Mouse (Mus musculus) hindbrain, embryonic 16.5 days (tissue): ENCODE measurements around the gene Lix1l. TPM values are rescaled to one million over a fixed set of nuclear protein-coding genes. Genes with fewer than 3 reads are reported as not detected.

Experiments used
- ATAC-seq: fragments of 200-750 bp; cut with Nextera tagmentation; 2 replicates; pipeline ENCODE4 v1.8.0; 2017; ENCODE audit warnings: moderate TSS enrichment, moderate library complexity
- H3K27ac ChIP-seq: fragments of 300-500 bp; sonication (generic); 2 replicates; pipeline ENCODE4 v1.5.1; 2014; ENCODE audit warnings: low read depth, mild to moderate bottlenecking, control low read depth, low read length, moderate library complexity
- H3K27me3 ChIP-seq: fragments of 300-500 bp; sonication (generic); replicated peaks from 2 replicates; pipeline ENCODE4 v1.6.1; 2014; ENCODE audit warnings: low read length; ENCODE audit not compliant: control insufficient read depth, insufficient read depth
- H3K36me3 ChIP-seq: fragments of 300-500 bp; sonication (generic); 2 replicates; pipeline ENCODE4 v1.6.1; 2014; ENCODE audit warnings: mild to moderate bottlenecking, low read length, moderate library complexity, mixed read lengths; ENCODE audit not compliant: control insufficient read depth, insufficient read depth
- H3K4me1 ChIP-seq: fragments of 300-500 bp; sonication (generic); 2 replicates; pipeline ENCODE4 v1.6.1; 2014; ENCODE audit warnings: low read depth, low read length; ENCODE audit not compliant: control insufficient read depth, insufficient read depth
- H3K4me2 ChIP-seq: fragments of 300-500 bp; sonication (generic); 2 replicates; pipeline ENCODE4 v1.6.1; 2014; ENCODE audit warnings: mild to moderate bottlenecking, low read length, control low read depth, moderate library complexity
- H3K4me3 ChIP-seq: fragments of 300-500 bp; sonication (generic); 2 replicates; pipeline ENCODE4 v1.5.1; 2014; ENCODE audit warnings: mild to moderate bottlenecking, low read length, control low read depth, moderate library complexity
- H3K9ac ChIP-seq: fragments of 300-500 bp; sonication (generic); 2 replicates; pipeline ENCODE4 v1.6.1; 2014; ENCODE audit warnings: low read depth, mild to moderate bottlenecking, control low read depth, low read length, moderate library complexity
- H3K9me3 ChIP-seq: fragments of 300-500 bp; sonication (generic); 2 replicates; pipeline ENCODE4 v1.6.1; 2014; ENCODE audit warnings: mild to moderate bottlenecking, low read length, moderate library complexity; ENCODE audit not compliant: control insufficient read depth
- WGBS: fragments of 180-500 bp; shearing (Covaris S2); extraction: QIAGEN DNeasy Blood & Tissue Kit; methylation state at CpG from one replicate; pipeline ENCODE4 v1.1.7; 2014; 5-methylcytosine and 5-hydroxymethylcytosine counted together
- polyA plus RNA-seq: library from polyadenylated mRNA; unstranded; fragments of >200 nt; fragmentation: Nextera tagmentation; extraction: Ambion mirVana; gene quantifications from 2 replicates; pipeline ENCODE4 v1.2.1, GENCODE M21; 2015

Gene Lix1l
- polyA plus RNA-seq, 1 experiment from 2014 or later = 5.1 TPM

DNA sequence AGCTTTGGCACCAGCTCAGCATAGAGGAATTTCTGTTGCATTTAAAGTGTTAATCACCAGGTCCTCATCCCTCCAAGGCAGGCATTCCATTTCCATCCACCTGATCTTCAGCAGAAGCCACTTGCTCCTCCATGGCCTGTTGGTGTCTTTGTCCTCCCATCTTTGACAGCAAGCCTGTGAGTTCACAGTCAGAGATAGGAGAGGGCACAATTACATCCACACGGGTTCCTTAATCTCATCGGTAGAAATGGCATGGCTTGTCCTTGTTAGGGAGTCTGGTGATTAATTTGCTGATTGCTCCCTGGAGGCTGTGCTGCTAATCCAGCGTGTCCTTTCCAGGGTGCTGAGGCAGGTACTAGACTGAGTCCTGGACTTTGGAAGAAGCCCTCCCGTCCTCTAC, 72.6 kb downstream of the Lix1l start:
- H3K4me3 ChIP-seq = no peak overlapping the region
- H3K27ac ChIP-seq = no peak overlapping the region
- no peak overlapping the region for H3K4me2 ChIP-seq
- H3K4me1 ChIP-seq = peaks cover 3% of the 10 kb centered on the region; the same call in 1 of the 2 replicates
- 77% methylated on average over 4 of the region's 4 CpGs for WGBS
- ATAC-seq = no peak
- H3K36me3 ChIP-seq = no peaks in the 10 kb centered on the region
- no peak overlapping the region for H3K9ac ChIP-seq
- no peaks in the 10 kb centered on the region for H3K9me3 ChIP-seq
- peaks cover 4% of the 10 kb centered on the region for H3K27me3 ChIP-seq

DNA sequence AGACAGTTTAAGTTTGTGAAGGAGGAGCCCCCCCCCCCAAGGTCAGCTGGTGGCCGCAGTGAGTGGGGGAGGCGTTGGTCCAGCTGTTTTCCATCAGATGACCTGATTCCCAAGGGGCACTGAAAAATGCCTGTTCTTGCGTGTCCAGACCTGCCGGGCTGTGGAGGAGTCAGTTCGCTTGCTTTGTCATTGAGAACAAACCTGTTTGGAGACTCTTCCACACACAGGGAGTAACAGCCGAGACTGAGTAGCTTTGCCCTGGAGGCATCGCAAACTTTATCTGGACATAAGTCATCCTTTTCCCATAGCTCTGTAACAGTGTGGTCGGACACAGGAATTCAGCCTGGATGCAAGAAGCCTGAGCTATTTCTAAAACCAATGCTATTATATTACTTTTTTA, 73.5 kb downstream of the Lix1l start:
- 64% methylated on average over 8 of the region's 8 CpGs for WGBS
- H3K4me2 ChIP-seq = no peak overlapping the region
- peaks cover 3% of the 10 kb centered on the region; the same call in 1 of the 2 replicates for H3K4me1 ChIP-seq
- H3K27ac ChIP-seq = no peak overlapping the region
- peaks cover 4% of the 10 kb centered on the region for H3K27me3 ChIP-seq
- H3K4me3 ChIP-seq = no peak overlapping the region
- no peak overlapping the region for H3K9ac ChIP-seq
- no peaks in the 10 kb centered on the region for H3K36me3 ChIP-seq
- no peak for ATAC-seq
- H3K9me3 ChIP-seq = no peaks in the 10 kb centered on the region

DNA sequence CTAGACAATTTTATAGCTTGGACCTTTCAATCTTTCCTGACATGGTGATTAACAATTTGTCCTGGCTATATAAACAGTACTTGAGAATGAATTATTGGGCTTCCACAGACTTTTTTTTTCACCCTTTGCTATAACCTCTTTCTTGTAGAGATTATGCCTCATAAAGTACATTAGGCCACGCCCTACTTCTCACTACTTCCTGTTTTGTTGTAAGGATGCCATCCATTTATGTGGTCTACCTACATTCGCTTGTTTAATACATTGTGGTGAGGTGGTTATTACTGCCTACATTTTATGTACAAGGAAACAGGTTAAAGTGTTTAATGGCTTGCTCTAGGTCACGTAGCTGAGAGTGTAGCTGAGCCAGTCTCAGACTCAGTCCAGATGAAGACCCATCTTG, 74.2 kb downstream of the Lix1l start:
- Histone ChIP-seq H3K9me3 (no peaks in the 10 kb centered on the region), H3K9ac (no peak overlapping the region), H3K36me3 (no peaks in the 10 kb centered on the region), H3K27me3 (peaks cover 4% of the 10 kb centered on the region), H3K4me2 (no peak overlapping the region), H3K27ac (no peak overlapping the region), H3K4me1 (peaks cover 6% of the 10 kb centered on the region), H3K4me3 (no peak overlapping the region)
- WGBS = 84% methylated on average over 3 of the region's 3 CpGs
- ATAC-seq = no peak

- Histone ChIP-seq H3K27ac (no peak overlapping the region), H3K4me1 (peaks cover 3% of the 10 kb centered on the region), H3K9ac (no peak overlapping the region), H3K27me3 (peaks cover 4% of the 10 kb centered on the region), H3K9me3 (no peaks in the 10 kb centered on the region), H3K36me3 (no peaks in the 10 kb centered on the region), H3K4me3 (no peak overlapping the region), H3K4me2 (no peak overlapping the region)
- 39% methylated on average over 3 of the region's 3 CpGs for WGBS
- ATAC-seq = no peak
Measured at GRCm38 (mm10) chr3:96675690-96676089, 74.7 kb downstream of the Lix1l start.

Other genes starting within 250 kb of the Lix1l start
- gene BC107364, start 148.8 kb upstream of the Lix1l start, polyA plus RNA-seq = not detected in 2 replicates
- 3.3 and 3.5 TPM in 2 replicates for gene Hfe2, start 76.0 kb upstream of the Lix1l start, polyA plus RNA-seq
- gene Txnip, start 43.2 kb upstream of the Lix1l start, polyA plus RNA-seq = 51.0 and 53.6 TPM in 2 replicates
- gene Gm16253, start 24.2 kb upstream of the Lix1l start, polyA plus RNA-seq = 1.0 and 1.9 TPM in 2 replicates
- gene Polr3gl, start 7.0 kb upstream of the Lix1l start, polyA plus RNA-seq = 31.0 and 33.3 TPM in 2 replicates
- 21.5 and 23.9 TPM in 2 replicates for gene Ankrd34a, start 4.5 kb upstream of the Lix1l start, polyA plus RNA-seq
- gene Rbm8a, start 28.8 kb downstream of the Lix1l start, polyA plus RNA-seq = 110 and 113 TPM in 2 replicates
- gene Pex11b, start 34.2 kb downstream of the Lix1l start, polyA plus RNA-seq = 62.4 and 66.2 TPM in 2 replicates
- gene Gm42957, start 34.3 kb downstream of the Lix1l start, polyA plus RNA-seq = 0.06 and 0.10 TPM in 2 replicates
- 0.85 and 1.1 TPM in 2 replicates for gene Itga10, start 44.4 kb downstream of the Lix1l start, polyA plus RNA-seq
- gene Ankrd35, start 69.0 kb downstream of the Lix1l start, polyA plus RNA-seq = 2.5 and 2.8 TPM in 2 replicates
- 43.4 and 44.3 TPM in 2 replicates for gene Pias3, start 95.2 kb downstream of the Lix1l start, polyA plus RNA-seq
- 20.4 and 22.4 TPM in 2 replicates for gene Nudt17, start 107.4 kb downstream of the Lix1l start, polyA plus RNA-seq
- gene Polr3c, start 126.5 kb downstream of the Lix1l start, polyA plus RNA-seq = 31.4 and 33.7 TPM in 2 replicates
- gene Rnf115, start 126.5 kb downstream of the Lix1l start, polyA plus RNA-seq = 72.2 and 82.0 TPM in 2 replicates
- 0.15 and 0.32 TPM in 2 replicates for gene Pdzk1, start 228.1 kb downstream of the Lix1l start, polyA plus RNA-seq
- 0.16 and 0.21 TPM in 2 replicates for gene Cd160, start 228.2 kb downstream of the Lix1l start, polyA plus RNA-seq